Mouse (Mus musculus) midbrain, embryonic 14.5 days (tissue): Measurements from ENCODE around the gene Cfap46. TPM values are rescaled to one million over a fixed set of nuclear protein-coding genes. Genes with fewer than 3 reads are reported as not detected.

Experiments used
- ATAC-seq: fragments of 200-750 bp; cut with Nextera tagmentation; 2 replicates; pipeline ENCODE4 v1.8.0; 2017; ENCODE audit warnings: moderate number of reproducible peaks, moderate library complexity; ENCODE audit not compliant: low FRiP score, low TSS enrichment
- DNase-seq: peaks from one replicate; pipeline ENCODE4 v3.0.0-alpha.2; 2015
- H3K27ac ChIP-seq: fragments of 300-500 bp; sonication (generic); replicated peaks from 2 replicates; pipeline ENCODE4 v1.5.1; 2014; ENCODE audit warnings: mild to moderate bottlenecking, low read depth, low read length, moderate library complexity
- H3K27me3 ChIP-seq: fragments of 300-500 bp; sonication (generic); 2 replicates; pipeline ENCODE4 v1.6.1; 2014; ENCODE audit warnings: low read length, control low read depth, mixed read lengths; ENCODE audit not compliant: control insufficient read depth, insufficient read depth
- H3K36me3 ChIP-seq: fragments of 300-500 bp; sonication (generic); 2 replicates; pipeline ENCODE4 v1.6.1; 2014; ENCODE audit warnings: low read length, control low read depth; ENCODE audit not compliant: control insufficient read depth, insufficient read depth
- H3K4me1 ChIP-seq: fragments of 300-500 bp; sonication (generic); 2 replicates; pipeline ENCODE4 v1.6.1; 2014; ENCODE audit warnings: mild to moderate bottlenecking, antibody characterized with exemption, low read length, control low read depth; ENCODE audit not compliant: control insufficient read depth, insufficient read depth
- H3K4me2 ChIP-seq: fragments of 300-500 bp; sonication (generic); 2 replicates; pipeline ENCODE4 v1.6.1; 2014; ENCODE audit warnings: mild to moderate bottlenecking, low read length, moderate library complexity
- H3K4me3 ChIP-seq: fragments of 300-500 bp; sonication (generic); replicated peaks from 2 replicates; pipeline ENCODE4 v1.5.1; 2014; ENCODE audit warnings: low read depth, low read length
- H3K9ac ChIP-seq: fragments of 300-500 bp; sonication (generic); replicated peaks from 2 replicates; pipeline ENCODE4 v1.6.1; 2014; ENCODE audit warnings: mild to moderate bottlenecking, low read length, moderate library complexity
- H3K9me3 ChIP-seq: fragments of 300-500 bp; sonication (generic); 2 replicates; pipeline ENCODE4 v1.6.1; 2016; ENCODE audit warnings: low read length, control low read depth, mixed read lengths; ENCODE audit not compliant: control insufficient read depth
- WGBS: fragments of 180-500 bp; shearing (Covaris S2); extraction: QIAGEN DNeasy Blood & Tissue Kit; methylation state at CpG from one replicate; pipeline ENCODE4 v1.1.7; 2014; 5-methylcytosine and 5-hydroxymethylcytosine counted together
- polyA plus RNA-seq: library from polyadenylated mRNA; unstranded; fragments of >200 nt; fragmentation: Nextera tagmentation; extraction: Ambion mirVana; gene quantifications from 2 replicates; pipeline ENCODE4 v1.2.1, GENCODE M21; 2014

Cfap46 gene
- polyA plus RNA-seq, 1 experiment from 2014 or later, result 2.5 TPM

DNA sequence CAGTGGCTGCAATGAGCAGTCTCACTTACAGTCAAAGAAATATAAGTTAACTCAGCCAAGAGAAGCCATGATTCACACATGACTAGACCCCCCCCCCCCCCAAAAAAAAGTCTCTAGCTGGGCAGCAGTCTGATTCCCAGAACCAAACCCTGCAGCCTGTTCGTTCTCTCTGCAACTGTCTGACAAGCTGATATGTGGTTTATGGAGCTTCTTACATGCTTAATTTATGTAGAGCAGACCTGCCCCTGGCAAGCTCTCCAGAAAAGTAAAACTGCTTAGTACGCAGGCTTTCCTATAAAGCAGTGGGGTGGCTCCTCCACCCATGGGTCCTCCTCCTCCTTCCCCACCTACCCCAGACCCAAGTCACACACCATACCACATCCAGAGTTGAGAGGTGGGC is 50.2 kb downstream of the Cfap46 start:
- WGBS, result 90% methylated on average over 2 of the region's 2 CpGs
- ATAC-seq (no peak), DNase-seq (no peak)
- H3K4me1 ChIP-seq, result no peaks in the 10 kb centered on the region
- no peaks in the 10 kb centered on the region for H3K9me3 ChIP-seq
- no peak overlapping the region for H3K9ac ChIP-seq
- H3K27me3 ChIP-seq, result no peaks in the 10 kb centered on the region
- H3K36me3 ChIP-seq, result no peaks in the 10 kb centered on the region
- H3K4me2 ChIP-seq, result no peak overlapping the region
- H3K27ac ChIP-seq, result no peak overlapping the region
- no peak overlapping the region for H3K4me3 ChIP-seq

DNA sequence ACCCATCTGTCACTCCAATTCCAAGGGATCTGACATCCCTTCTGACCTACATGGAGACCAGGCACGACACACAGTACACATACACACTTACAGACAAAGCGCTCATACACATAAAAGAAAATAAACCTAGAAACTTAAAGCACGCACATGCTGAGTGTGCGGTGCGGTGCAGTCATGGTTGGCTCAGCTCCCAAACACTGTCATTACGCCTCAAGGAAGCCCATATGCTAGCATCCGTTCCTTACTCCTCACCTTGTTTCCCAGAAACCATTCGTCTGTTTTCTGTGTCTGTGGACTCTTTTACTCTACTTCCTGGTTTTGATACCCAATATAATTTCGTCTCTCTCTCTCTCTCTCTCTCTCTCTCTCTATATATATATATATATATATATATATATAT is 58.5 kb downstream of the Cfap46 start:
- H3K9ac ChIP-seq, result no peak overlapping the region
- no peak for ATAC-seq
- no peaks in the 10 kb centered on the region; the same call in 1 of the 2 replicates for H3K27me3 ChIP-seq
- H3K27ac ChIP-seq, result no peak overlapping the region
- no peak overlapping the region for H3K4me3 ChIP-seq
- no peaks in the 10 kb centered on the region for H3K4me1 ChIP-seq
- no peaks in the 10 kb centered on the region for H3K9me3 ChIP-seq
- 90% methylated on average over 9 of the region's 9 CpGs for WGBS
- no peak overlapping the region for H3K4me2 ChIP-seq
- DNase-seq, result no peak
- no peaks in the 10 kb centered on the region for H3K36me3 ChIP-seq

DNA sequence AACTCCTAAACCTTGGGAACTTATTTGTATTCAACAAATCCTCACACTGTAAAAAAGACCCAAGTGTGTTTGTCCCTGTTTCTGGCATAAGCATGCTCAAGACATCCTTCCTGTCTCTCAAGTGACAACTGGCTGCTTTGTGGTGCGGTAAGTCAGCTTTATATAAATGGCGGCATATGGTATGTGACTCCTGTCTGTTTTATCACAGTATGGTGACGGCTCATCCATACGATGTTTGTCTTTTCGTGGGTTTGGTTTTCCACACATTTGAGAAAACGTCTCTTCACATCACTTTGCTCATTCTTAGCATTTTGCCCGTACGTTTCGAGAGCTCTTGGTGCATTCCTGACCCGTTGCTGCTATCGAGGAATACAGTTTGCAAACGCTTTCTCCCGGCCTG is 61.0 kb downstream of the Cfap46 start:
- Histone ChIP-seq H3K27ac (no peak overlapping the region), H3K27me3 (no peaks in the 10 kb centered on the region; the same call in 1 of the 2 replicates), H3K9me3 (no peaks in the 10 kb centered on the region), H3K4me2 (no peak overlapping the region), H3K4me3 (no peak overlapping the region), H3K36me3 (no peaks in the 10 kb centered on the region), H3K4me1 (no peaks in the 10 kb centered on the region), H3K9ac (no peak overlapping the region)
- DNase-seq (no peak), ATAC-seq (no peak)
- WGBS, result 91% methylated on average over 13 of the region's 13 CpGs

DNA sequence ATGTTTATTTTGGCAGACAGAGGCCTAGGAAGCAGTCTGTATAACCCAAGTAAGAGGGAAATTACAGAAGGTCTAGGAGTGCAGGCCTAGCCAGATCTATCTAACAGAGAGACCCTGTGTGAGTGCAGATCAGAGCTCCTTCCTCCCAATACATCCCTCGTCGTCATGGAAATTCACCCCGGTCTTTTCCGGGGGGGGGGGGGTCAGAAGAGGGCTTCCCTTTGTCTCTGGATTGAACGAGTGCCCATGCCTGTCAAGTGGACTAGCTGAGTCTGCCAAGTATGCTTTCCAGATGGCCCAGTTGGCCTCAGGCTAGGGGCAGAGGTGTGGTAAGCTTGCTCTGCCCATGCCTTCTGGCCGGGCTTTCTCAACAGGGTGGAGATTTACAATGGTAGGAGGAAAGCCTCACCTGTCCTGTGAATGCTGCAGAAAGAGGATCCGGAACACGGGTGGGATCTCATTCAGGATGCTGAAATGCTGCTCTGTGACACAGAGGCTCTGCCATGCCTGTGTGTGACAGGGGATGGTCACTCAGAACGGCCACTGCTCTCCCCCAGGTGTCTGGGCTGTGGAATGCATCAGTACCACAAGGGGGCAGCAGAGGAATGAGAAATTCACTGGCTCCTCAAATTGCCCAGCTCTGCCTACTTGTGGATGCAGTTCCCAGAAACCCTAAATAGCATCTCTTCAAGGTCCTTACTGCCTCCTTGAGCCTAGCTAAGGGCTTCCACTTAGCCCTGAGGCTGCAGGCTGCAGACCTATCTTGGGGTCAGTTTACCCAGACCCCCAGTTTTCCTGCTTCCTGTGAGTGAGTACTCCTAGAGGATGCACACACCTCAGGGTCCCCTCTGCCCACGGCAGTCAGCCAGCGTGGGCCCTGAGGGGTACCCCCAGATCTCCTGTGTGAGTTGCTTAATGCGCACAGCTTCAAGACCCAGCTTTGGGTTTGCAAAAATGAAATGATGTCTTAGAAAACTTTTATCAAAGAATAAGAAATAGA is 67.5 kb downstream of the Cfap46 start:
- Histone ChIP-seq H3K27me3 (no peaks in the 10 kb centered on the region), H3K4me3 (no peak overlapping the region), H3K9ac (no peak overlapping the region), H3K4me1 (peaks cover 4% of the 10 kb centered on the region; the same call in 1 of the 2 replicates), H3K36me3 (no peaks in the 10 kb centered on the region), H3K27ac (no peak overlapping the region), H3K9me3 (no peaks in the 10 kb centered on the region), H3K4me2 (no peak overlapping the region)
- peak; percentile 69 for ATAC-seq
- peak; percentile 91 for DNase-seq
- 42% methylated on average over 12 of the region's 12 CpGs for WGBS

DNA sequence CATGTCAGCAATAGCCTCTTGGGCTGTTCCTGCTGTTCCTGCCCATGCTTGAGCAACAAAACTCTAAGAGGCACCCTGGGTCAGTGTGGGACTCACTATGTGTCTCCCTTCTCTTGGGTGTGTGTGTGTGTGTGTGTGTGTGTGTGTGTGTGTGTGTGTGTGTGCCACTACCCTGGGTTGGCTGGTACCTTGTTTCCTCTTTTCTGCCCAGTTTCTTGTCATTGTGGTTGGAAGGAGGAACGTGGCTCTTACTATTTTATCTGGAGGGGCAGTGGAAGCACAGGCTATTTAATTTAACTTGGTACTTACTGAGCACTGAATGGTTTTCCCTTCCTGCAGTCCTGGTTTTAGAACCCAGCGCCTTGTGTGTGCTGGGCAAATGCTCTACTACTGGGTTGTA is 73.3 kb downstream of the Cfap46 start:
- Histone ChIP-seq H3K4me3 (no peak overlapping the region), H3K27me3 (no peaks in the 10 kb centered on the region; the same call in 1 of the 2 replicates), H3K4me1 (no peaks in the 10 kb centered on the region), H3K4me2 (no peak overlapping the region), H3K9me3 (no peaks in the 10 kb centered on the region), H3K27ac (no peak overlapping the region), H3K36me3 (no peaks in the 10 kb centered on the region), H3K9ac (no peak overlapping the region)
- DNase-seq (no peak), ATAC-seq (no peak)
- WGBS, result 77% methylated on average over 2 of the region's 2 CpGs

DNA sequence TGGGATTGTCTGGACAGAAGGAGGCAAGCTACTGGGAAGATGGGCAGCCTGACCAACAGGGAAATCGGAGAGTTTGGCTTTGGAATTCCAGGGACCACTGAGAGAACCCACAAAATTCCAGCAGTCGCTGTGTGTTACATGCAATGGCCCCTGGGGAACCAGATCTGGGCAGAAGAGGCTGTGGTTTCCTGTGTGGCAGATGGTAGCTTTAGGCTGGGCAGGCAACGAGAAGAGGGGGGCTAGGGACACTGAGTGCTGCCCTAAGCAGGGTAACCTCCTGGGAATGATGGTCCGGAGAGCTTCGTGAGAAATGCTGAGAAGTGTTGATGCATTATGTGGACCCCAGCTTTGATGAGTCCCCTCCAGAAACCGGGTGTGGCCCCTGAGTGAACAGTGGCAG is 87.8 kb downstream of the Cfap46 start:
- Histone ChIP-seq H3K27ac (no peak overlapping the region), H3K36me3 (no peaks in the 10 kb centered on the region), H3K9me3 (no peaks in the 10 kb centered on the region), H3K4me3 (no peak overlapping the region), H3K27me3 (no peaks in the 10 kb centered on the region), H3K4me1 (no peaks in the 10 kb centered on the region), H3K4me2 (no peak overlapping the region), H3K9ac (no peak overlapping the region)
- ATAC-seq, result no peak
- no peak for DNase-seq
- WGBS, result 65% methylated on average over 6 of the region's 6 CpGs

DNA sequence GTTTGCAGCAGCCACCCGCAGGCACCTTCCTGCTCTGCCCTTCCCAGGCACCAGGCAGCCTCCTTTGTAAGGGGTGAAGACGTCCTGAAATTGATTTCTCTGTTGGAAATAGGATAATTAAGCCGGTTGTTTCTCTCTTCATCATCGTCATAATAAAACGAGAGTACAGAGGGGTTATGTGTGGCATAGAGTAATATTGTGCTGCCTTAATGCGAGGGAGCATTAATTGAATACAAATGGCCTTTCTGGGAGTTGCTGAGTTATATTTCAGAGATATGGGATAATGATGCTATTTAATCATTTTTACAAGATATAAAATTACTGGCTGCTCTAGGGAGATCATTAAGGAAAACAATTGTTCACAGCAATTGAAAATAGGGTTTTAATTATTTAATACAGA is 88.3 kb downstream of the Cfap46 start:
- Histone ChIP-seq H3K4me1 (no peaks in the 10 kb centered on the region), H3K4me2 (no peak overlapping the region), H3K27me3 (no peaks in the 10 kb centered on the region), H3K9me3 (no peaks in the 10 kb centered on the region), H3K9ac (no peak overlapping the region), H3K36me3 (no peaks in the 10 kb centered on the region), H3K27ac (no peak overlapping the region), H3K4me3 (no peak overlapping the region)
- 74% methylated on average over 6 of the region's 6 CpGs for WGBS
- no peak for ATAC-seq
- DNase-seq, result no peak

DNA sequence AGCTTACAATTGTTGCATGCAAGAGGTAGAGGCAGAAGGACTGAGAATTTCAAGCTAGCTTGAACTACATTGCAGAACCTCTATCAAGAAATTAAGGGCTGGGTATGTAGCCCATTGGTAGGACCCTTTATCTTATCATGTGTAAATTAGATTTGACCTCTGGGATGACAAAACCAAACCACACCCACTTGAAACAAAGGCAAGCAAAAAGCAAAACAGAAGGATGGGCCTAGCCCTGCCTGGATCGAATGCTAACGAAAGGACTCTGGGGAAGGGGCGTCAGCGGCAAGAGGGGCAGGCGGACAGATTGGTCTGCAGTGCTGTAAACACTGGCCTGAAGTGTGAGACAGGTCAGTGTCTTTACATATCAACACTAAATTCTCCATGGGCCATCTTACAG is 92.3 kb downstream of the Cfap46 start:
- Histone ChIP-seq H3K9me3 (no peaks in the 10 kb centered on the region), H3K4me1 (no peaks in the 10 kb centered on the region), H3K4me3 (no peak overlapping the region), H3K27ac (no peak overlapping the region), H3K9ac (no peak overlapping the region), H3K27me3 (peaks cover 31% of the 10 kb centered on the region), H3K4me2 (no peak overlapping the region), H3K36me3 (no peaks in the 10 kb centered on the region)
- no peak for DNase-seq
- 89% methylated on average over 5 of the region's 5 CpGs for WGBS
- ATAC-seq, result no peak

DNA sequence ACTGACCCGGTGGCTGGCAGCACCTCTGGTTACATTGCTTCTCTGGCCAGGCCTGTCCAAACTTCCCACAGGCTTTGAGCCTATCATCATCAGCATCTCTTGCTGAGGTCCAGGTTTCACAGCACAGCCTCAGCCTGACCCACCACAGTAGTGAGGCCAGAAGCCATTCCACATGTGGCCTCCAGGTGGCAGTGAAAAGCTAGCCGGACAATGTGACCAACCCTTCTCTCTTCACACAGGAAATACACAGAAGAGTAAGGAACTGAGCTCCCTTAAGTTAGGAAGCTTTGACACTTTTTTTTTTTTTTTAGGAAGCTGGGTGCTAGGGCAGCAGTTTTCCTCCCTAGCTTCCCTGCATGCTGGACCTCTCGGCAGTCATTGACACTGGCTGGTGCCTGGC is 93.3 kb downstream of the Cfap46 start:
- Histone ChIP-seq H3K27me3 (peaks cover 41% of the 10 kb centered on the region), H3K27ac (no peak overlapping the region), H3K9ac (no peak overlapping the region), H3K9me3 (no peaks in the 10 kb centered on the region), H3K4me3 (no peak overlapping the region), H3K4me1 (no peaks in the 10 kb centered on the region), H3K4me2 (no peak overlapping the region), H3K36me3 (no peaks in the 10 kb centered on the region)
- peak; percentile 62 for DNase-seq
- WGBS, result 36% methylated on average over 3 of the region's 3 CpGs
- ATAC-seq, result no peak
